Mouse (Mus musculus): ENCODE data around the gene Zfp961.
A peak's percentile ranks its signal among the peaks of the same experiment; 100 is the strongest.
"Not testable (repeated sequence)": the region's sequence is repeated elsewhere in the genome, so short reads cannot be mapped to it uniquely, and the experiment has no call there.

The Zfp961 gene

DNA sequence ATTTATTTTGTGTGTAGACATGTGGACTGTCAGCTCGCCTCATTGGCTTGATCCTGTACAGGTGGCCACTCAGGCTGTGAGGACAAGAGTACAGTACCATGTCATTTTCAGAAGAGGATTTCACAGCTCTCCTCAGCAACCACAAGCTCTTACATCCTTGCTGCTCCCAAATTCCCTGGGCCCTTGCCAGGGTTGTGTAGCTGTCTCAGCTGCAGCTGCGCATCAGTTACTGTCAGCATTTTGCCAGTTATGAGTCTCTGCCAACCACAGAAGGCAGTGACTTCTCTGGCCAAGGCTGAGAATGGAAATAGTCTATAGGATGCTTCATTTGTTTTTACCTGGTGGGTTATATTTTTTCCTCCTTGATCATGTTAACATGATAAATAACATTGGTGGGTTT is 67.3 kb downstream of the Zfp961 start:
- DNase-seq (ENCODE audit: low read depth), result peak; percentile 9

DNA sequence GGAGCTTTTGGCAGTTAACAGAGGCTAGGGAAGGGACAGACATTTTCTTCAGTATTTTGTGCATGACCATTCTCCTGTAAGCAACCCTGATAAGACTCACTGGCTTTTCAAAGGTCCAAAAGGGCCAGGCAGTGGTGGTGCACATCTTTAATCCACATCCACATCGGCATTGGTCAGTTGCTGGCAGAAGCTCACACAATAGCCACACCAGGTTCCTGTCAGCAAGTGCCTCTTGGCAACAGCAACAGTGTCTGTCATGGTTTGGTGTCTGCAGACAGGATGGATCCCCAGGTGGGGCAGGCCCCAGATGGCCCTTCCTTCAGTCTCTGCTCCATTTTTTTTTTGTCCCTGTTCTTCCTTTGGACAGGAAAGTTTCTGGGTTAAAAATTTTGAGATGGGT is 68.2 kb downstream of the Zfp961 start:
- not testable (repeated sequence) for DNase-seq (ENCODE audit: low read depth)

DNA sequence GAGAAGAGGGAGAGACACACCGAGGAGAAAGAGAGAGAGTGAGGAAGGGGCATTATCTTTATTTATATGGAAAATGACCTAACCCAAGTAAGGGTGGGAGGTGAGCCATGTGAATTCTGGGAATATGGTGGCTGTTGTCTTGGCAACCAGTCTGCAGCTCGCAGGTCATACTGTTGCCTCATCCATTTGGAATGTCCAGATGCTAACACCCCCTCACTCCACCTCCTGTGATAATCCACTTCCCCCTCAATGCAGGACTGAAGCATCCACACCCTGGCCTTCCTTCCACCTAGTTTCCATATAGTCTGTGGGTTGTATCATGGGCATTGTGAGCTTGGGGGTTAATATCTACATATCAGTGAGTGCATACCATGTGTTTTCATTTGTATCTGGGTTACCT is 69.0 kb downstream of the Zfp961 start:
- DNase-seq (ENCODE audit: low read depth), result no peak

- not testable (repeated sequence) for DNase-seq (ENCODE audit: low read depth)
Measured at GRCm38 (mm10) chr8:72024886-72025285, 74.0 kb downstream of the Zfp961 start.

DNA sequence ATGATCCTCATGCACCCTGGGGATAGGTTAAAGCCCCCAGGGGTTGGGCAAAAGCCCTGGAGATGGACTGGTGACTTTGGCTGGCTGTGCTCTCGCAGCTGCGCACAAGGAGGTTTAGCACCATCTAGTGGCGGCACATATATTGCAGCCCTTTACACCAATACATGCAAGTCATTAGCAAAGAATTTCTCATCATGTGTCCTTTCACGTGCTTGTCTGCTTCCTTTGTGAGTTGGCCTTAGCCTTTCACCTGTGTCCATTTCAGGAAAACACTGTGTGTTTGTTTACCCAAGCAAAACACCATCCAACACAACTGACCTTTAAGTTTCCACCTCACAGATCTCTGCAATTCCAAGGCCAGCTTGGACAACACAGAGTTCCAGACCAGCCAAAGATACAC is 82.1 kb downstream of the Zfp961 start:
- not testable (repeated sequence) for DNase-seq (ENCODE audit: low read depth)

DNA sequence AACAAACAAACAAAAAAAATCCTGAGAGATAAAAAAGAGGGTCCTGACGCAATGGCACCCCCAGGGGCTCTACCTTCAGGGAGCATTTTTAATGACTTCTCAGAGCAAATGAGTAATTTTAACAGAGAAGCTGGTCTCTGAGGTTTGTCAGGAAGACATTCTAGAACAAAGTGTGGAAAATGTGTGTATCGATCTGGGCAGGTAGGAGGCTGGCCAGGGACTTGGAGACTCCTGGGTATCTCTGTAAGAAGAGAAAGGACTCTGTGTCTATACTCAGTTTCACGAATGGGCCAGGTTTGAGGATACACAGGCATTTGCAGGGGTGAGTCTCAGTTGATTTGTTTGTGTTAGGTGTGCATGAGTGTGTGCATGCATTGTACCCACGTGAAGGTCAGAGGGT is 90.1 kb downstream of the Zfp961 start, which contains the start of gene Olfr372:
Gene Olfr372 (plus strand): TSS at position 301 of the 400 bp plus-strand sequence.
- not testable (repeated sequence) for DNase-seq (ENCODE audit: low read depth)

DNA sequence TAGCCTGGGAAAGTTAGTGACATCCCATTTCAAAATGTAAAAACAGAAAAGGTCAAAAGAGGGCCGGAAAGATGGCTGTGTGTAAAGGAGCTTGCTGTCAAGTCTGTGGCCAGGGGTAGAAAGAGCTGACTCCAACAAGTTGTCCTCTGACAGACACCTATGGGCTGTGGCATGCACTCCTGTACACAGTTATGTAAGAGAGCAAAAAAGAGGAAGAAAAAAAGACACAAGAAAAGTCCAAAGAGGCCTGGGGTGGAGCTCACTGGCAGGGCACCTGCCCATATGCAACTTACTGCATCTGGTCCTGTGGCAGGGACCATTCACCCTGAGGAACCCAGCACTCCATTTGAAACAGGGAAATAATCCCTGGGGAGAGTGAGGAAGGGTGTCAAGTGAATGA is 91.7 kb downstream of the Zfp961 start:
- DNase-seq (ENCODE audit: low read depth), result no peak
